Mouse (Mus musculus) spleen, adult 2 months (tissue): ENCODE measurements around the gene Banf2. TPM values are rescaled to one million over a fixed set of nuclear protein-coding genes. Genes with fewer than 3 reads are reported as not detected.

Source experiments
- DNase-seq, 2 experiments: peaks; one replicate each; pipeline versions ENCODE4 v3.0.0 to v3.0.0-alpha.2; 2012 to 2021; ENCODE audit warnings: low spot score in 2 of 2, low read depth in 1 of 2
- H3K27ac ChIP-seq: fragments of 200-500 bp; 2 replicates; pipeline ENCODE4 v1.5.1; 2012; ENCODE audit warnings: low read length, inconsistent platforms; ENCODE audit not compliant: insufficient read depth
- H3K27me3 ChIP-seq: fragments of 200-500 bp; 2 replicates; pipeline ENCODE4 v1.6.1; 2012; ENCODE audit warnings: mild to moderate bottlenecking, moderate library complexity, low read length, inconsistent platforms; ENCODE audit not compliant: control insufficient read depth, insufficient read depth
- H3K36me3 ChIP-seq: fragments of 200-500 bp; 2 replicates; pipeline ENCODE4 v1.6.1; 2012; ENCODE audit warnings: mild to moderate bottlenecking, low read length, inconsistent platforms; ENCODE audit not compliant: control insufficient read depth, insufficient read depth
- H3K4me1 ChIP-seq: fragments of 200-500 bp; 2 replicates; pipeline ENCODE4 v1.6.1; 2011; ENCODE audit warnings: inconsistent platforms; ENCODE audit not compliant: control insufficient read depth, insufficient read depth, insufficient read length
- H3K4me3 ChIP-seq: fragments of 200-500 bp; 2 replicates; pipeline ENCODE4 v1.5.1; 2011; ENCODE audit warnings: mild to moderate bottlenecking, inconsistent platforms; ENCODE audit not compliant: insufficient read depth, insufficient read length; ENCODE audit errors: extremely low read depth
- CTCF ChIP-seq: fragments of 200-500 bp; IDR thresholded peaks from 2 replicates; pipeline ENCODE4 v1.5.1; 2011; ENCODE audit warnings: mild to moderate bottlenecking, inconsistent platforms; ENCODE audit not compliant: insufficient read depth, insufficient read length, insufficient replicate concordance; ENCODE audit errors: extremely low read depth
- POLR2A ChIP-seq: fragments of 200-500 bp; IDR thresholded peaks from 2 replicates; pipeline ENCODE4 v1.6.1; 2011; ENCODE audit warnings: low read depth, low read length, inconsistent platforms
- WGBS: fragments of 180-500 bp; shearing (Covaris S2); methylation state at CpG from one replicate; pipeline ENCODE4 v1.1.7; 2018; 5-methylcytosine and 5-hydroxymethylcytosine counted together
- polyA plus RNA-seq: library from polyadenylated mRNA; depleted of rRNA; stranded (reverse); fragments of >200 nt; gene quantifications from 2 replicates; pipeline ENCODE4 v1.2.3, GENCODE M21; 2012; rRNA removed

The Banf2 gene
- not detected in 2 replicates for polyA plus RNA-seq

GRCm38 (mm10) chr2:144032664-144033063 lies at the start of gene Banf2:
Gene Banf2, plus strand, starts transcription at chr2:144033059.
- Histone ChIP-seq H3K27ac (no peak within 1 kb of the TSS), H3K4me3 (no peak within 1 kb of the TSS), H3K27me3 (no peaks in the 10 kb centered on the region), H3K4me1 (no peaks in the 10 kb centered on the region), H3K36me3 (no peaks in the 10 kb centered on the region)
- no peak for DNase-seq
- no peak for TF ChIP-seq POLR2A
- no peak for TF ChIP-seq CTCF
- 92% methylated on average over 2 of the region's 2 CpGs for WGBS

DNA sequence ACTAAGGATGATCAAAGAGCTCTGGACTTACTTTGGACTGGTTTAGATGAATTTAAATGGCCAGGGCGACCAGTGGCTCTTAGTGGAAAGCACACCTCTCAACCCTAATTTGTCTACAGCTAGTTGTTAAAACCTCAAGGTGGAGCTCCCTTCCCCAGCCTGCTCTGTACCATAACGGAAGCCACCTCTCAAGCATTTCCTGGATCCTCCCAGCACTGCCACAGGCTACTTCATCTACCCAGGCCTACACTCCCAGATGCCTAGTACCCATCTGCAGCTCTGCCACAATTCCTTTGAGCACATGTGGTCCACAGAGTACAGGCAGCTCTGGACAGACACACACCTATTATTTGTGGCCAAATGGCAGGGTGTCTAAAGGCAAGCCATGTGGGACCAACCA lies 49.4 kb upstream of the Banf2 start:
- Histone ChIP-seq H3K27ac (no peak overlapping the region), H3K36me3 (peaks cover 4% of the 10 kb centered on the region; the same call in 1 of the 2 replicates), H3K4me3 (no peak overlapping the region), H3K27me3 (no peaks in the 10 kb centered on the region), H3K4me1 (peaks cover 2% of the 10 kb centered on the region; the same call in 1 of the 2 replicates)
- DNase-seq = peak in 1 of 2 experiments; percentile 4
- TF ChIP-seq CTCF (no peak), POLR2A (no peak)
- WGBS = 47% methylated on average over 2 of the region's 2 CpGs

GRCm38 (mm10) chr2:143987485-143987884 lies 45.4 kb upstream of the Banf2 start:
- Histone ChIP-seq H3K27ac (no peak overlapping the region), H3K4me1 (peaks cover 9% of the 10 kb centered on the region; the same call in 1 of the 2 replicates), H3K36me3 (peaks cover 4% of the 10 kb centered on the region; the same call in 1 of the 2 replicates), H3K27me3 (no peaks in the 10 kb centered on the region), H3K4me3 (no peak overlapping the region)
- no peak for DNase-seq
- 54% methylated on average over 2 of the region's 2 CpGs for WGBS
- TF ChIP-seq POLR2A (no peak), CTCF (no peak)

- TF ChIP-seq CTCF = no peak
- no peak for TF ChIP-seq POLR2A
- H3K27me3 ChIP-seq = no peaks in the 10 kb centered on the region
- no peak overlapping the region for H3K4me3 ChIP-seq
- H3K27ac ChIP-seq = no peak overlapping the region
- WGBS = 89% methylated on average over 3 of the region's 3 CpGs
- DNase-seq = no peak
- H3K4me1 ChIP-seq = peaks cover 9% of the 10 kb centered on the region; the same call in 1 of the 2 replicates
- H3K36me3 ChIP-seq = peaks cover 4% of the 10 kb centered on the region; the same call in 1 of the 2 replicates
Measured at GRCm38 (mm10) chr2:143988016-143988415, 44.8 kb upstream of the Banf2 start.

DNA sequence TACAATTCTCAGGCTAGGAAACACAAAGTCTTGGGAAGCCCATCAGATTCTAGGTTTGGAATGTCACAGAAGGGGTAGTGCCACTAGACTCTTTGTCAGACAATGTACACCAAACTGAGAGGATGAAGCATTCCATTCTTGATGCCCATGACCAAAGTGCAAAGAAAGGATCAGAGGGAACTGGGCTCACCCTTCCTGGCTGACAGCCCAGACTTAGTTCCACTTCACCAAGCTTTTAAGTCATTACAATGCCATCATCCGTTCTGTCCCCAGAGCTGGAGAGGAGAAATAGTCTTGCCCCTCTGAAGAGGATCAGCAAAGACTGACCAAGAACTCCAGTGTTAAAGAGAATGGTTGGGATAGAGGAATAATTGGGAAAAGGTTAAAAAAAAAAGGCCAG lies 41.9 kb upstream of the Banf2 start:
- WGBS = 55% methylated on average over 1 of the region's 1 CpGs
- Histone ChIP-seq H3K4me3 (no peak overlapping the region), H3K27ac (no peak overlapping the region), H3K27me3 (no peaks in the 10 kb centered on the region), H3K36me3 (peaks cover 2% of the 10 kb centered on the region; the same call in 1 of the 2 replicates), H3K4me1 (peaks cover 12% of the 10 kb centered on the region)
- TF ChIP-seq CTCF = no peak
- TF ChIP-seq POLR2A = no peak
- DNase-seq = no peak

- no peak for DNase-seq
- Histone ChIP-seq H3K4me3 (no peak overlapping the region), H3K36me3 (peaks cover 2% of the 10 kb centered on the region; the same call in 1 of the 2 replicates), H3K4me1 (peaks cover 12% of the 10 kb centered on the region), H3K27ac (no peak overlapping the region), H3K27me3 (no peaks in the 10 kb centered on the region)
- TF ChIP-seq POLR2A (no peak), CTCF (no peak)
- 90% methylated on average over 7 of the region's 7 CpGs for WGBS
Measured at GRCm38 (mm10) chr2:143991964-143992672, 40.7 kb upstream of the Banf2 start.

DNA sequence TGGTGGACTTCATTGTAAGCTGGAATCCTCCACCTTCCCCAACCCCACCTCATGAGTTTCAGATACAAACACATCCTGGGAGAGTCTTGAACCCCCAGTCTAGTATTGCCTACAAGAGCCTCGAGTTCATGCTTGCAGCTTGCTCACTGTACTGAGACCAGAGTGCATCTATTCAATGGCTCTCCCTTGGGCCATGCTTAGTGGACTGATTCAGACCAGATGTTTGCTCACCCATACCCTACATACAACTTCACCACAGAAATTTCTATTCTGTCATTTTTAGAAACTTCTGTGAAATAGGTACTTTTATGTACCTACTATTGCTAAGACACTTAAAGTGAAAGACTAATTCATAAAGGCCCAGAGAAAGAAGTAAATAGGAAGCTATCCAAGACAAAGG lies 39.9 kb upstream of the Banf2 start:
- WGBS = 34% methylated on average over 1 of the region's 1 CpGs
- Histone ChIP-seq H3K4me3 (no peak overlapping the region), H3K36me3 (peaks cover 1% of the 10 kb centered on the region; the same call in 1 of the 2 replicates)

More for the DNA sequence above, 39.9 kb upstream of the Banf2 start:
- no peak for TF ChIP-seq POLR2A
- TF ChIP-seq CTCF = no peak
- no peak for DNase-seq
- no peak overlapping the region for H3K27ac ChIP-seq
- H3K27me3 ChIP-seq = no peaks in the 10 kb centered on the region
- H3K4me1 ChIP-seq = peaks cover 12% of the 10 kb centered on the region
